Mouse (Mus musculus) heart, embryonic 12.5 days (tissue): Measurements from ENCODE around the gene Egln1. TPM values are rescaled to one million over a fixed set of nuclear protein-coding genes. Genes with fewer than 3 reads are reported as not detected.

Source experiments
- ATAC-seq: fragments of 200-750 bp; cut with Nextera tagmentation; 2 replicates; pipeline ENCODE4 v1.8.0; 2017; ENCODE audit warnings: moderate TSS enrichment, moderate library complexity; ENCODE audit not compliant: insufficient number of reproducible peaks, low FRiP score
- H3K27ac ChIP-seq: fragments of 300-500 bp; sonication (generic); 2 replicates; pipeline ENCODE4 v1.5.1; 2016; ENCODE audit warnings: mild to moderate bottlenecking, moderate library complexity; ENCODE audit not compliant: poor library complexity, severe bottlenecking
- H3K27me3 ChIP-seq: fragments of 300-500 bp; sonication (generic); replicated peaks from 2 replicates; pipeline ENCODE4 v1.6.1; 2016; ENCODE audit warnings: mild to moderate bottlenecking, moderate library complexity
- H3K36me3 ChIP-seq: fragments of 300-500 bp; sonication (generic); 2 replicates; pipeline ENCODE4 v1.6.1; 2016; ENCODE audit warnings: mild to moderate bottlenecking, moderate library complexity
- H3K4me1 ChIP-seq: fragments of 300-500 bp; sonication (generic); replicated peaks from 2 replicates; pipeline ENCODE4 v1.6.1; 2016; ENCODE audit warnings: mild to moderate bottlenecking
- H3K4me2 ChIP-seq: fragments of 300-500 bp; sonication (generic); 2 replicates; pipeline ENCODE4 v1.6.1; 2016; ENCODE audit warnings: mild to moderate bottlenecking, moderate library complexity
- H3K4me3 ChIP-seq: fragments of 300-500 bp; sonication (generic); 2 replicates; pipeline ENCODE4 v1.5.1; 2016; ENCODE audit warnings: mild to moderate bottlenecking
- H3K9ac ChIP-seq: fragments of 300-500 bp; sonication (generic); 2 replicates; pipeline ENCODE4 v1.6.1; 2016; ENCODE audit warnings: mild to moderate bottlenecking, moderate library complexity
- H3K9me3 ChIP-seq: fragments of 300-500 bp; sonication (generic); replicated peaks from 2 replicates; pipeline ENCODE4 v1.6.1; 2016; ENCODE audit warnings: mild to moderate bottlenecking, moderate library complexity
- WGBS: fragments of 180-500 bp; shearing (Covaris S2); methylation state at CpG from one replicate; pipeline ENCODE4 v1.1.7; 2016; 5-methylcytosine and 5-hydroxymethylcytosine counted together
- polyA plus RNA-seq: library from polyadenylated mRNA; unstranded; fragments of >200 nt; fragmentation: Nextera tagmentation; extraction: Ambion mirVana; gene quantifications from 2 replicates; pipeline ENCODE4 v1.2.1, GENCODE M21; 2016

The Egln1 gene
- polyA plus RNA-seq, 1 experiment from 2014 or later: 16.5 TPM

DNA sequence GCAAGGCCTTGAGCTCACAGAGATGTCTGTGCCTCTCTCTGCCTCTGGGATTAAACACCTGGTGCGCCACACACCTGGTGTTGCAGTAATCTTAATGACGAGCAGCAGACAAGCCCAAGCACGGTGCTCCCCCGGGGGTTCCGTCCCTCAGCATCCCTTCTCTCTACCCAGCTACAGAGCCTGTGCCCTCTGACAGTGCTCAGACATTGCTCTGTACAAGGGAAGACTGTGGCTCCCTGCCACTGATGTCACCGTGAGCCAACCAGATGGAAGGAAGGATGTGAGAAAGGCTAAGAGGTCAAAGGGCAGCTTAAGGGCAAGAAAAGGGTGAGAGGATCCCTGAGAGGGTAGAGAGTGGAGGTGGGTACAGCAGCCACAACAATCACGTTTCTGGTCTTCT lies 4.7 kb downstream of the Egln1 start:
- no peak overlapping the region for H3K4me3 ChIP-seq
- WGBS: 72% methylated on average over 7 of the region's 7 CpGs
- H3K4me2 ChIP-seq: peak overlapping the region; percentile 83; the same call in 1 of the 2 replicates
- H3K36me3 ChIP-seq: peaks cover 13% of the 10 kb centered on the region
- no peak overlapping the region for H3K9ac ChIP-seq
- no peaks in the 10 kb centered on the region for H3K9me3 ChIP-seq
- no peak for ATAC-seq
- peaks cover 50% of the 10 kb centered on the region for H3K4me1 ChIP-seq
- H3K27ac ChIP-seq: no peak overlapping the region
- no peaks in the 10 kb centered on the region for H3K27me3 ChIP-seq

DNA sequence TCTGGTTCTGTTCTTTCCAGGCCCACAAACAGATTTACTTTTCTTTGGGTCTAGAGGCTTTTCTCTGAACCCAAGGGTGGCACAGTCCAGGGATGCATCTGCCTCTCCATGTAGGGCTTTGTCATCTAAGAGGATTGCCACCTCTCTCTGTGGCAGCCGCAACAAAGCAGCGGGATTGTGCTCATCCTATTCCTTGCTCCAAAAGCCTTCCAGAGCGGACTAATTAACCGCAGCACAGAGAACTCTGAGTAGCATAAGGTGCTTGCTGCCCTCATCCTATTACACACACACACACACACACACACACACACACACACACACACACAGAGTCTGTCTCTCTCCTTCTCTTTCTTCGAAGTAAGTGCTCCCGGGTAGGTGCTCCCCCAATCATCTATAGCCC lies 5.3 kb downstream of the Egln1 start:
- Histone ChIP-seq H3K9ac (no peak overlapping the region), H3K4me2 (no peak overlapping the region), H3K27me3 (no peaks in the 10 kb centered on the region), H3K36me3 (peaks cover 19% of the 10 kb centered on the region), H3K4me1 (peaks cover 50% of the 10 kb centered on the region), H3K4me3 (no peak overlapping the region), H3K27ac (no peak overlapping the region), H3K9me3 (no peaks in the 10 kb centered on the region)
- WGBS: 93% methylated on average over 6 of the region's 6 CpGs
- ATAC-seq: no peak

DNA sequence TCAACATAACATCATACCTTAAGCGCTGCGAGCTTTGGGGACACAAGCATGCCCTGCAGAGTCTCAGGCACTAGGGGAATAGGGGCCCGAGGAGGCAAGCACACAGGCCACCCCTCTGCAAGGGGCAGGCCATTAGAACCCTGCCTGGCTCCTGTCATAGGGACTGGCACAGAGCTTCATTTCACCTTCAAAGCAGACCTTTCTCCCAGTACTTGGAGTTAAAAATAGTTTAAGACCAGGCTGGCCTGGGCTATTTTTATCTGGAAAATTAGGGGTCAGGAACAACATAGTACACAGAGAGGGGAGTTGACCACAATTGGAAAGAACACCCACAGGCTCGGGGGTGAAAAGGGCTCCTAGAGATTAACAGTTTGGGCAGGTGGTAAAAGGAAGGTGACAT lies 11.8 kb downstream of the Egln1 start:
- H3K9me3 ChIP-seq: no peaks in the 10 kb centered on the region
- H3K9ac ChIP-seq: no peak overlapping the region
- H3K36me3 ChIP-seq: peaks cover 24% of the 10 kb centered on the region
- H3K4me1 ChIP-seq: peaks cover 48% of the 10 kb centered on the region
- H3K4me3 ChIP-seq: no peak overlapping the region
- no peaks in the 10 kb centered on the region for H3K27me3 ChIP-seq
- peak overlapping the region; percentile 82 for H3K27ac ChIP-seq
- H3K4me2 ChIP-seq: no peak overlapping the region
- 62% methylated on average over 4 of the region's 4 CpGs for WGBS
- ATAC-seq: no peak

DNA sequence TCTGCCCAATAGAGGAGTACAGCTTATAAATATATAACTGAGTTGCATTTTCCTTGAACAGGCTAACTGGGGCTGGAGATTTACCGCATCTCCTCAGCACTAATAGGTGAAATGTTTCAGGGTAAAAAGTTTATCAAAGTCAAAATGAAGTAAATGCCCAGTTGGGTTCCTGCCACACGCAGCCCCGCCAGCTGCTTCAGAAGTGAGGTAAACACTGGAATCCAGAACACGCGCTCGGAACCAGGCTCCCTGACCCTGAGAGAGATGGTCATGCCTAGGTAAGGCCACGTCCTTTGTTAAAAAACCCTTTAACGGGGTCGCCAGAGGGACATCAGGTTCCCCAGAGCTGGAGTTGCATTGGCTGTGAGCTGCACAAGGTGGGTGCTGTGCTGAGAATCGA lies 12.4 kb downstream of the Egln1 start:
- Histone ChIP-seq H3K4me2 (no peak overlapping the region), H3K27ac (peak overlapping the region; percentile 82), H3K4me1 (peaks cover 45% of the 10 kb centered on the region), H3K9me3 (no peaks in the 10 kb centered on the region), H3K36me3 (peaks cover 23% of the 10 kb centered on the region), H3K9ac (no peak overlapping the region), H3K27me3 (no peaks in the 10 kb centered on the region), H3K4me3 (no peak overlapping the region)
- no peak for ATAC-seq
- 95% methylated on average over 10 of the region's 10 CpGs for WGBS

DNA sequence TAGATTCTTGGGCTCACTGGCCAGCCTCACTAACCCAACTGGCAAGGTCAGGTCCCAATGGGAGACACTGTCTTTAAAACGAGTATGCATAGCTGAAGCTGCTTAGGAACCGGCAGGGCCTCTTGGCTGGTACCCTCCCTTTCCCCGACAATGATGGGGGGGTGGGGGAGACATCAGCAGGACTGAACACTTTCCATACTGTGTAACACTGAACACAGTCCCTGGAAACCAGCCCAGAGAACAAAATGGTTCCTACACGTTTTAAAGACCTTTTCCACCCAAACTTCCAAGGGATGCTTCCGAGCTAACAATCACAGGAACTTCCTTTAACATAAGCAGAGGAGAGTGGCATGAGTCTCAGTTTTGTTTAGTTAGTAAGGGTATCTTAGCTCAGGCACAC lies 14.0 kb downstream of the Egln1 start:
- no peak for ATAC-seq
- H3K4me1 ChIP-seq: peaks cover 43% of the 10 kb centered on the region
- H3K36me3 ChIP-seq: peaks cover 16% of the 10 kb centered on the region
- no peaks in the 10 kb centered on the region for H3K27me3 ChIP-seq
- H3K9me3 ChIP-seq: no peaks in the 10 kb centered on the region
- no peak overlapping the region for H3K4me2 ChIP-seq
- no peak overlapping the region for H3K27ac ChIP-seq
- no peak overlapping the region for H3K4me3 ChIP-seq
- 78% methylated on average over 5 of the region's 5 CpGs for WGBS
- H3K9ac ChIP-seq: no peak overlapping the region

DNA sequence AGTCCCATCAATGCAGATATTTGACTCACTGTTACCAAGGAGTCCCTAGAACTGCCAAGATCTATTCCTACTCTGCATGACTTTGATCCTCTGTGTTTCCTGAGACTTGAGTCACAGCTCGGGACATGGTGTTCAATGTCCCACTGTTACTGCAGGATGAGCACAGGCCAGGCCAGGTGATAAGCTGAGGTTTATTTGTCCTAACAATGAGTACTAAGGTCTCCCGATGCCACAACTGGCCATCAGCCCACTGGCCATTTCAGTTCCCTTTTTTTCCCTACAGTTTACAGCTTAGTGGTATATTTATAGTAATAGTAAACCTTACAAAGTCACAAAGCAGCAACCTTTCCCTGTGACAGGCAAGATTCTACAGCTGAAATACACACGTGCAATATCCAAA lies 16.7 kb downstream of the Egln1 start:
- peaks cover 16% of the 10 kb centered on the region; the same call in 1 of the 2 replicates for H3K36me3 ChIP-seq
- no peak overlapping the region for H3K9ac ChIP-seq
- no peaks in the 10 kb centered on the region for H3K27me3 ChIP-seq
- H3K4me3 ChIP-seq: no peak overlapping the region
- no peaks in the 10 kb centered on the region for H3K9me3 ChIP-seq
- no peak overlapping the region for H3K4me2 ChIP-seq
- WGBS: 60% methylated on average over 3 of the region's 3 CpGs
- H3K4me1 ChIP-seq: peaks cover 54% of the 10 kb centered on the region
- no peak for ATAC-seq
- 0 out of 2 replicates have a peak overlapping the region, but pooled peaks have one; percentile 18 for H3K27ac ChIP-seq

- 91% methylated on average over 4 of the region's 4 CpGs for WGBS
- Histone ChIP-seq H3K27ac (peak overlapping the region; percentile 71), H3K4me3 (no peak overlapping the region), H3K9ac (no peak overlapping the region), H3K9me3 (no peaks in the 10 kb centered on the region), H3K27me3 (no peaks in the 10 kb centered on the region), H3K4me1 (peaks cover 63% of the 10 kb centered on the region), H3K36me3 (peaks cover 11% of the 10 kb centered on the region; the same call in 1 of the 2 replicates), H3K4me2 (peak overlapping the region; percentile 8; the same call in 1 of the 2 replicates)
- ATAC-seq: no peak
These were observed 18.5 kb downstream of the Egln1 start for GRCm38 (mm10) chr8:124930649-124931048.

- Histone ChIP-seq H3K4me1 (peaks cover 65% of the 10 kb centered on the region), H3K27ac (peak overlapping the region; percentile 71), H3K36me3 (peaks cover 11% of the 10 kb centered on the region; the same call in 1 of the 2 replicates), H3K9me3 (no peaks in the 10 kb centered on the region), H3K4me3 (no peak overlapping the region), H3K27me3 (no peaks in the 10 kb centered on the region), H3K4me2 (peak overlapping the region; percentile 8), H3K9ac (no peak overlapping the region)
- 60% methylated on average over 13 of the region's 13 CpGs for WGBS
- no peak for ATAC-seq
These were observed 19.0 kb downstream of the Egln1 start for GRCm38 (mm10) chr8:124930086-124930485.

DNA sequence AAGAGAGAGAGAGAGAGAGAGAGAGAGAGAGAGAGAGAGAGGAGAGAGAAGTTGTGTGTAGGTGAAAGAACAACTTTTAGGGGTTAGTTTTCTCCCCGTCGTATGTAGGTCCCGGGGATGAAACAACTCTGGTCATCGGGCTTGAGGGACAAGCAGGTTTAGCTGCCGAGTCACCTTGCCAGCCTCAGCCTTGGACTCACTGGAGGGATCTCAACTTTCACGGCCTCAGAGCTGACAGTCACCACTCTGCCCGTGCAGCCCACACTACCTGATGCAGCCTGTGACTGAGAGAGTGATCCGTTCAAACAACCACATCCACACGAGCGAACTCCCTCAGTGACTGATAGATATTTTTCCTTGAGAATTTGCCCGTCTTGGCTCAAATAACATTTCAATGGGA lies 20.1 kb downstream of the Egln1 start:
- WGBS: 78% methylated on average over 11 of the region's 11 CpGs
- Histone ChIP-seq H3K9me3 (no peaks in the 10 kb centered on the region), H3K4me2 (no peak overlapping the region), H3K4me1 (peaks cover 67% of the 10 kb centered on the region), H3K36me3 (peaks cover 11% of the 10 kb centered on the region; the same call in 1 of the 2 replicates), H3K4me3 (no peak overlapping the region), H3K27ac (no peak overlapping the region), H3K27me3 (no peaks in the 10 kb centered on the region), H3K9ac (no peak overlapping the region)
- ATAC-seq: no peak

GRCm38 (mm10) chr8:124926351-124926771 lies 22.8 kb downstream of the Egln1 start:
- Histone ChIP-seq H3K27me3 (no peaks in the 10 kb centered on the region), H3K4me2 (peak overlapping the region; percentile 7), H3K27ac (peak overlapping the region; percentile 78), H3K9me3 (no peaks in the 10 kb centered on the region), H3K4me1 (peaks cover 86% of the 10 kb centered on the region), H3K9ac (no peak overlapping the region), H3K36me3 (peaks cover 10% of the 10 kb centered on the region; the same call in 1 of the 2 replicates), H3K4me3 (no peak overlapping the region)
- peak; percentile 46 for ATAC-seq
- WGBS: 24% methylated on average over 10 of the region's 10 CpGs

DNA sequence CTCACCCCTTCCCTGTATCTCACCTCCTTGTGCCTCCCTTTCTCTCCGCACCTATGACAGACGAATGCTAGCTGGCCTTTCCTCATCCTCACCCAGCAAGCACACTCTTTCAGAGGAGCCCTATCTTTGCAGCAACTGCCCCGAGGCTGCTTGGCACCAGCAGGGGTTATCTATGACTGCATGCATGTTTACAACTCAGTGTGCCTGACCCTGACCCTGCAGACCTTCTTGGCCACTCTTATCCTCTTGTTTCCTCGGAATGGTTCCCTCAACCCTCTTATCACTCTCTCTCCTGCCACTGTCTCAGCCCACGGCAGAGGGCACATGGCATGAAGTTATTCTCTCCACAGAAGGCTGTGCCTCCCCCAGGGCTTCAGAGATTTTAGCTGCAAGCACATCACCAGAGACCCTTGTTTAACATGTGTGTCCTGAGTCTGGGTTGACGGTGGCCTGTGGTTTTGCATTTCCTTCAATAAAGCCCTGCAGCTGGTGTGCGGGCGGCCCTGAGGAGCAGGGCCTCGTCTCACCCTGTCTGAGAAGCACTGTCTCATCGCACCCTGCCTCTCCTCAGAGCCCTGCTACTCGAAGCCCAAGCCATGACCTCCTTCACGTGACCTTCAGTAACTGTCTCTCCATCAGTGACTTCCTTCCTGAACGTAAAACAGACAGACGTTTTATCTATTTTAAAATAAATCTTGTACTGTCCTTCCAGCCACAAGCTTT lies 23.4 kb downstream of the Egln1 start:
- H3K27me3 ChIP-seq: no peaks in the 10 kb centered on the region
- H3K27ac ChIP-seq: peak overlapping the region; percentile 78
- WGBS: 29% methylated on average over 14 of the region's 14 CpGs
- H3K36me3 ChIP-seq: peaks cover 6% of the 10 kb centered on the region; the same call in 1 of the 2 replicates
- no peak overlapping the region for H3K4me3 ChIP-seq
- H3K4me2 ChIP-seq: peak overlapping the region; percentile 7
- H3K9ac ChIP-seq: no peak overlapping the region
- ATAC-seq: no peak
- no peaks in the 10 kb centered on the region for H3K9me3 ChIP-seq
- H3K4me1 ChIP-seq: peaks cover 90% of the 10 kb centered on the region
